ENCODE assay signal across 23 mouse cellular contexts in genomic region chr4:57332511-57332910, GRCm38 (mm10). TPM values are rescaled to one million over a fixed set of nuclear protein-coding genes. Genes with fewer than 3 reads are reported as not detected.
DNase-seq lines count a peak whose midpoint lies in the region; ATAC-seq lines count a peak whose summit lies in the region.
"Had no signal": no experiment of that assay in that cellular context is flagged by ENCODE, and none has a peak within 500 bp of the region (broad histone marks: within the 10 kb centered on the region; RNA-seq: fewer than 3 reads in every experiment).

No protein-coding gene starts in this region.

- no peaks in the 10 kb centered on the region for H3K9me3 ChIP-seq in hindbrain, embryonic 11.5 days (ENCODE audit: control insufficient read depth, low read length)
- H3K9me3 ChIP-seq: forebrain, embryonic 10.5 days; heart, embryonic 10.5 days; heart, embryonic 13.5 days; hindbrain, embryonic 12.5 days; hindbrain, embryonic 15.5 days had no signal

- H3K4me1 ChIP-seq in hindbrain, embryonic 11.5 days (replicated peaks; ENCODE audit: control insufficient read depth, insufficient read depth, low read length), result no peaks in the 10 kb centered on the region
- H3K4me1 ChIP-seq: forebrain, embryonic 10.5 days; forebrain, embryonic 13.5 days; heart, embryonic 10.5 days; heart, embryonic 13.5 days; hindbrain, embryonic 12.5 days; hindbrain, embryonic 15.5 days had no signal

- no peaks in the 10 kb centered on the region for H3K27me3 ChIP-seq in hindbrain, embryonic 11.5 days (ENCODE audit: control insufficient read depth, insufficient read depth, low read length)
- H3K27me3 ChIP-seq: forebrain, embryonic 13.5 days; heart, embryonic 13.5 days; hindbrain, embryonic 12.5 days; hindbrain, embryonic 15.5 days had no signal

- no peak overlapping the region for H3K9ac ChIP-seq in hindbrain, embryonic 11.5 days (ENCODE audit: low read depth, low read length)
- H3K9ac ChIP-seq: forebrain, embryonic 13.5 days; heart, embryonic 13.5 days; hindbrain, embryonic 12.5 days; hindbrain, embryonic 15.5 days had no signal

- peak; percentile 78 to 88 for DNase-seq in adrenal gland, adult (ENCODE audit: inconsistent age in 2 of 2, low spot score in 1 of 2)
- no peak for DNase-seq in adrenal gland, postnatal 4 days (ENCODE audit: low spot score in 2 of 2)
- peak; percentile 39 for DNase-seq in ovary, postnatal 36 days (ENCODE audit: low spot score)
- no peak for DNase-seq in ovary, postnatal 14 days (ENCODE audit: low spot score)
- peak; percentile 65 for DNase-seq in adrenal gland, postnatal 25 days
- no peak for DNase-seq in adipocyte (ENCODE audit: low spot score)
- DNase-seq in hindbrain, embryonic 11.5 days (ENCODE audit: low spot score), result no peak
- DNase-seq: cerebellum, adult 11-12 months; cerebellum, adult 8-10 months; cerebellum, postnatal 14 days; gastrocnemius, postnatal 10 days; gastrocnemius, postnatal 36 days; heart, adult 2 months; heart, postnatal 14 days; heart, postnatal 4 days had no signal

- no peak for ATAC-seq in hindbrain, embryonic 11.5 days (ENCODE audit: low FRiP score)
- ATAC-seq: activated CD4-positive, CD25-positive, alpha-beta regulatory T cell, adult 4 months; forebrain, embryonic 13.5 days; forebrain, embryonic 16.5 days had no signal

- H3K36me3 ChIP-seq in hindbrain, embryonic 11.5 days (ENCODE audit: control insufficient read depth, insufficient read depth, low read length), result no peaks in the 10 kb centered on the region
- H3K36me3 ChIP-seq: forebrain, embryonic 10.5 days; heart, embryonic 10.5 days; heart, embryonic 13.5 days; hindbrain, embryonic 12.5 days; hindbrain, embryonic 15.5 days had no signal

- H3K4me2 ChIP-seq in hindbrain, embryonic 11.5 days (replicated peaks; ENCODE audit: low read depth, low read length), result no peak overlapping the region
- H3K4me2 ChIP-seq: forebrain, embryonic 13.5 days; heart, embryonic 13.5 days; hindbrain, embryonic 12.5 days; hindbrain, embryonic 15.5 days had no signal

- no peak overlapping the region for H3K4me3 ChIP-seq in hindbrain, embryonic 11.5 days (ENCODE audit: low read depth, low read length)
- H3K4me3 ChIP-seq: forebrain, embryonic 10.5 days; forebrain, embryonic 13.5 days; heart, adult 2 months; heart, embryonic 10.5 days; heart, embryonic 13.5 days; hindbrain, embryonic 12.5 days; hindbrain, embryonic 15.5 days had no signal

- 91% methylated on average over 3 of the region's 3 CpGs for WGBS in hindbrain, embryonic 11.5 days

- H3K27ac ChIP-seq in hindbrain, embryonic 11.5 days (ENCODE audit: low read depth, low read length), result no peak overlapping the region
- H3K27ac ChIP-seq: forebrain, embryonic 10.5 days; forebrain, embryonic 13.5 days; heart, adult 2 months; heart, embryonic 10.5 days; heart, embryonic 13.5 days; hindbrain, embryonic 12.5 days; hindbrain, embryonic 15.5 days had no signal

RNA-seq across cellular contexts. Expression of gene Ptpn3, which starts 30.9 kb away (rescaled TPM):
- total RNA-seq in adrenal gland, postnatal 4 days (2021), result 10 to 100 TPM; 29.0 to 34.7 TPM
- total RNA-seq in adrenal gland, postnatal 25 days (2021), result 35.1 and 37.1 TPM in 2 replicates
- 1.9 and 3.4 TPM in 2 replicates for polyA plus RNA-seq in hindbrain, embryonic 11.5 days (2014; fragmentation: Nextera tagmentation; extraction: Ambion mirVana)

Comparison
In these comparisons a context has a peak if more than half of its experiments do, and no peak if none do; other contexts are left out.
1. DNase-seq: peak in adrenal gland, adult (2 of 2), ovary, postnatal 36 days (single experiment) and adrenal gland, postnatal 25 days (single experiment); none in adrenal gland, postnatal 4 days (0 of 2), ovary, postnatal 14 days (single experiment), adipocyte (single experiment) and hindbrain, embryonic 11.5 days (single experiment).